Mouse (Mus musculus): ENCODE data around the gene Shoc2. TPM values are rescaled to one million over a fixed set of nuclear protein-coding genes. Genes with fewer than 3 reads are reported as not detected.

Gene Shoc2
- total RNA-seq (2023): 10 to 100 TPM; 43.8 to 51.6 TPM

DNA sequence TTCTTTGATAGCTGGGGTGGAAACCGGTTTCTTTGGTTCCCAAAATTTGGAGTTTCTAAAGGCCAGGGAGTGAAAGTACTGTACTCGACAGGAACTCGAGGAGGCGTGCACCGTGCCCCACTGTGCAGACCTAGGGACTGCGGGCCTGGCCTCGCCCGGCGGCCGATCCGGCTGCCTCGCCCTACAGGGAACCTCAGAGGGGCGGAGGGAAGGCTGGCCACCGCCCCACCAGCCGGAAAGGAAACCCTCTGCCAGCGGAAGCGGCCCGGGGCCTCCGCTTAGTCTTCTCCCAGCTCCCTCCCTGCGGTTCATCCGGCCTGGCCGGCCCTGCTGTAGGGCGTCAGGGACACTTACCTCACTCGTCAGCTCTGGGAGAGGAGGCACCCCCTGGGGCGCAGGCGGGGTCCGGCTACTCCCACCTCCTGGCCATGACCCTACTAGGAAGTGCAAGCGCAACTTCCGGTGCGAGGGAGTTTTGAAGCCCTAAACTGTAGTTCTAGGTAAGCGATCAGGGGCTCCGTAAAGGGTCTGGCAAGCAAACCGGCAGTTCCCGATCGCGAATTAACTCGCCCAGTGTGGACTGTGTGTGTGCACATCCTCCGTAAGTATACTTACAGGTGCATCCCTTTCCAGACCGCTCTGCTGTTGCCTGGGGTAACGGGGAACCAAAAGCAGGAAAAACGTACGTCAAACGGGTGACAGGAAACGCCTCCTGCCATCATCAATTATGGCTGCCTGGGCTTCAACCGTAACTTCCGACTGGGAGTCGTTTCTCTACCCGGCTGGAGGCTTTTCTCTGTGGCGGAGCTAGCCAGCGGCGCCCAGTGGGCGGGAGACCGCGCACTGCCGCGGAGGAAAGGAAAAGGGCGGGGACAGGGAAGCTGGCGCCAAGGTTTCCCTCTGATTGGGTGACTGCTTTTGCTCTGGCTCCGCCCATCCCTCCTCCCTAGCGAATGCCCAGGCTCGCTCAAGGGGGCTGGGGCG, at the start of gene Shoc2, which contains the start of gene Bbip1:
Shoc2 (plus strand) TSS at position 505 of the 984 bp plus-strand sequence.
Bbip1 (minus strand) TSS at position 826 of the 984 bp plus-strand sequence.

GRCm38 (mm10) chr19:54043851-54044250, 99.7 kb downstream of the Shoc2 start, which contains the start of gene Adra2a:
Gene Adra2a, plus strand, starts transcription at chr19:54044151.

Other genes with a start within 250 kb of the Shoc2 start
- gene Pdcd4, start 52.1 kb upstream of the Shoc2 start, total RNA-seq (2023): 10 to 100 TPM; 86.3 to 99.9 TPM
- gene Bbip1, start 321 bp downstream of the Shoc2 start, total RNA-seq (2023): 10 to 100 TPM; 29.1 to 35.1 TPM
- under 1 TPM; 0.18 to 0.24 TPM for gene Adra2a, start 99.8 kb downstream of the Shoc2 start, total RNA-seq (2023)

All from monocyte, adult 59 days (primary cell).